Mouse (Mus musculus): ENCODE data around the gene Akr1b7.
A peak's percentile ranks its signal among the peaks of the same experiment; 100 is the strongest.

The Akr1b7 gene

DNA sequence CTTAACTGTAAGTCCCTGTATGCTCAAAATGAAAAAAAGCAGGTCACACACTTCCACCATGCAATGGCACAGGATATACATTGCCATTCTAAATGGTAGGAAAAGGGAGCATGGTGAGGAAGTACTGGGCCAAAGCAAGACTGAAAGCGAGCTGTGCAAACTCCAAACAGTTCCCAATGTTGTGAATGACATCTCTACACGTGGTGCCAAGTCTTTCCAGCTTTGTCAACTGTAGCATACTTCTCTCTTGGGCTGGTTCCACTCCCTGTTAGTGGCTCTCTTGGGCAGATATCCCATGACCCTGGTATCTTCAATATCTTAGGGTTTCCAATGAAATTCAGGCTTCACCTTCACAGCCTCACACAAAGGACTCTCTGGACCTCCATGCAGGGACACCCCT lies 26.9 kb downstream of the Akr1b7 start:
- no peak for DNase-seq (ENCODE audit: low spot score in 2 of 2)

DNA sequence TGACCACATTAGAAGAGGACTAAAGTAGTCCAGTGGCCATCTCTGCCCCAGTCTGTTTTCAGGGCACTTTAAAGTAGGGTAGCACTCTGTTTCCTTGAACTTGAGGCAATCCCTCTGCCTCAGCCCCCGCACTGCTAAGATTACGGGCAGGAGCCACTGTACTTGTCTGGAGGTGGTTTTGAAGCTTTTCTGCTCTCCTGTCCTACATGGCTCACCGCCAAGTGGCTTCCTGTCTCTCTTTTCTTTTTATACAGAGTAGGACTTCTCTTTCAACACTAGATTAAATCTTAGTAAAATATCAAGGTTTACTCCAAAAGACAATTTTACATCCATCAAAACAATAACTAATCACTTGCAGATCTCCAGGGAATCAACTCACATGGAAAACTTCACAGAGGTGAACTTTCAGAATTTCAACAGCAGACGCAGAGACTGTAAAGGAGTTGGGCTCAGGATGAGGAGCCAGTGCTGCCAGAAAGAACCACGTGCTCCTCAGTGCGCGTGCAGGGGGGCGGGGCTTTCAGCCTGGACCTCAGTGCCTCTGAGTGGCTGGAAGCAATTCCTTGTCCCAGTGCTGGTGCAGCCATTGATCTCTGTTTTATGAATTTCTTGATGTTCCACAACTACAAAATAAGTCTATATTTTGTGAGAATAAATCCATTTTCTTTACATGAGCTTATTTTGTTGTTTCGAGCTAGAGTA lies 29.6 kb downstream of the Akr1b7 start:
- no peak for DNase-seq (ENCODE audit: low spot score in 2 of 2)

DNA sequence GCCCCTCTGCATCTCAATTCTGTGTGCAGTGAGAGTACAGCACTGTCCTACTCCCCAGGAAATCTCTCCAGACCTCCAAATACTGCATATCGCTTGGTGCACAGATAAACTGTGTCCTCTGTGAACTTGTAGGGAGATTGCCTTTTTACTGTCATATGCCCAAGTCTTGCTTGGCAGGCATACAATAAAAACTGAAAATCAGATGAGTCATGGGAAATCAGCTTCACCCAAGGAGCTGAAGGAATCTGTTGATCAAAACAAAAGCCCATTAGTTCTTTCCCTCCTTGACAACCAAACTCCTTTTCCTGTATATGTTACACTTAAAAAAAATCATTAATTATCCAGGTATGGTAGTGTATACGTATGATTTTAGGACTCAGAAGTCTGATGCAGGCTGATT lies 31.7 kb downstream of the Akr1b7 start:
- no peak for DNase-seq (ENCODE audit: low spot score in 2 of 2)

DNA sequence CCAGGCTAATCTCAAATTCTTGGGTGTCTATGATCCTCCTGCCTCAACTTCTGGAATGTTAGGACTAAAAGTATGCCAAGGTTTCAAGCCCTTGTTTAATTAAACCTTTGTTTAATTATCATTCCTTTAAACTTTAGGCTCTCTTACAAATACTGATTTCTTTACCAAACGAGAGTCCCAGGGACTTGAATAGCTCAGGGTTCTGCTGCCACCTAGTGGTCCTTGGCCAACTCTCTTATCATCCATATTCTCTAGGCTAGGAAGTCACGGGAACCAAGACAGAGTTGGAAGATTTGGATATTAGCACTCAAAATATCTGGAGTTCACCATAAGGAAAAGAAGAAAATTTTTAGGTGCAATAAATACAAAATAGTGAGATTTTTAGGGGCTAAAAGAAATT lies 35.8 kb downstream of the Akr1b7 start:
- peak; percentile 38 to 63 for DNase-seq (ENCODE audit: low spot score in 2 of 2)

DNA sequence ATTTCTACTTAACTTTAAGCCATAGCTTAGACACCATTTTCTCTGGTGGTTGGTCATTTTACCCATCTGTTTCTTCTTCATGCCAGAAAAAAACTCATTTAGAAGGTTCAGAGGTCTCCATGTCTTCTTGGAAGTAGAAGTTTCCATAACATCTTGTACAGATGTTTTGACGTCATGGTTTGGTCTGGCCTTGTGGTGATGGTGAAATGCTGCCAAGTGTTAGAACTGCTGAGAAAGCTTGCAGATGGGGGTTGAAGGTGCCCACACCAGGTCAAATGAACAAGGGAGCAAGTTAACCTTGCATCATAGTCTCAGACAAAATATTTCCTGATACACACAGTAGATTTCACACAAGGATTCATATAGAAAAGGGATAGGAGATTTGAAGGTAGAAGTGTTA lies 36.6 kb downstream of the Akr1b7 start:
- DNase-seq (ENCODE audit: low spot score in 2 of 2) = no peak

DNA sequence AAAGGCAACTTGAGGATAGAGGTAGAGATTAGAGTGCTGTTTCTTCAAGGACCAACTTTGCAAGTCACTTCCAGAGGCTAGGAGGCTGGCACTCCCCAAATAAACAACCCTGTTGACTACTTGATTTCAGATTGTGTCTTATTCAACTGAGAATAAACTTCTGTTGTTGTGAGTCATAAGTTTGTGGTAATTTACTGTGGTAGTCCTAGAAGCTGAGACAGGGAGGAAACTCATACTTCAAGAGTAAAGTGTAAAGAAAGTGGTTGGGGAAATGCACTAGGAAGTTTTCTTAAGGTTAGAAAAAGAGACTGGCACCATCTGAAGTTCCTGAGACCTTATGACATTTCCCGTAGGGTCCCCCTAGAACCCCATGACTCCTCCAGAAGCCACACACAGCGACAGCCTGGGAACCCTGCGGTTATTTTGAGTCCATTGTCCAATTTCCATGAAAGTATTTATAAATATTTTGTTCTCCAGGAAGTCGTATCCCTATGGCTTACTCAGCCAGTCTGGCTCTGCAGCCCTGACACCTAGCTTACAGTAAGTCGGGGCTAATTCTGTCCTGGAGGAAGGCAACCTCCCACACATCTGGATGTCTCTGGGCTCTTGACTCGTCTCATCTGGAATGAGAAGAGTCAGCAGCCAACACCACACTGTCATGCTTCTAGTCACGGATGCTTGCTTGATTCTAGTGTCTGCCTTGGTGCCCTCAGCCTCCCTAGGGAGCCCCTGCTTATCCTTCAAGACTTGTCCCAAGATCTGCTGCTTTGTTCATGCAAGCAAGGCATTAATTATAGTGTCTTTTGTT lies 41.0 kb downstream of the Akr1b7 start:
- no peak for DNase-seq (ENCODE audit: low spot score in 2 of 2)

DNA sequence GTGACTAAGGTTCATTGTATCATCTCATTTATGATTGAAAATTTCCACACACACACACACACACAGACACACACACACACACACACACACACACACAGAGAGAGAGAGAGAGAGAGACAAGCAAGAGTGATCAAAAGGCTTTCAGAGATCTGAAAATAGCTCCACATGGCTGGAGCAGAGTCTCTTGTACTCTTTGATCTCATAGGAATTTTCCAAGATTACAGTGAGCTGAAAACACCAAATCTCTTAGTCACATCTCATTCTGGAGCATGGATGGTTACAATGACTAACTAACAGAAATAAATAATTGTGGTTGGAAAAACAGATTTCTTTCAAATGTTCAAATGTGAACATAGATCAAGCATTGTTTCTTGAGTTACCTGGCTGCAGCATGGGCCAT lies 47.3 kb downstream of the Akr1b7 start:
- DNase-seq (ENCODE audit: low spot score in 2 of 2) = no peak

DNA sequence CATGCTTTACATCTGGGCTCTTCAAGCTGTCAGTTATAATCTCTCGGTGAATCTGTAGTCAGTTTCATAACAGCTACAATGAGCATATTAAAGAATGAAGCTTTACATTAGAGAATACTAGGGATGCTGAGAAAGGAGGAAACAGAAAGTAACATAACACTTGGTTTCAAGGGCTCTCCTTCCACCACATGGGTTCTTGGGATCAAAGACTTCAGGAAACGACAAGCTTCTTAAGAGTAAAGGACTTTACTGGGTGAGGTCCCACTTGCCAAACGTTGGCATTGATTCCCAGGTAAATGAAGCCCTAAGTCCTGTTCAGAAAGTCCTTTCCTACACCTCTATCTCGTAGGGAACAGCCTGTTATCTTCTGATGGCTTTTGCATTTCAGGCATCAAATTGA lies 48.5 kb downstream of the Akr1b7 start:
- no peak for DNase-seq (ENCODE audit: low spot score in 2 of 2)

DNA sequence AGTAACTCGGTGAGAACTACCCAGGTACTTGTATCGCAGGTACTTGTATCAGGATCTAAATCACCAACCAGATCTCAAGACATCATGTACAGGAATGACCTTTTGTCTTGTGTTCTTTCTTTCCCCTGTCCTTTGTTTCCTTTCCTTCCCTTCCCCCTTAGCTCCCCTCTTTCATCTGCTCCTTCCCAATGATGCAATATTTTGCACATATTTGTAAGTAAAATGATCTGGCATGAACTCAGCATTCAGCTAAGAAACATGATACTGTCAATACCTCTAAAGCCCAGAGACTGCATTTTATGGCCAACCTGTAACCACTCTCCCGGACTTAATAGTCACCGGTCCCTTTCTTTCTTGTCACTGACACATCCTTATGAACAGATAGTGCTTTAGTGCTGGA lies 51.4 kb downstream of the Akr1b7 start:
- DNase-seq (ENCODE audit: low spot score in 2 of 2) = no peak

DNA sequence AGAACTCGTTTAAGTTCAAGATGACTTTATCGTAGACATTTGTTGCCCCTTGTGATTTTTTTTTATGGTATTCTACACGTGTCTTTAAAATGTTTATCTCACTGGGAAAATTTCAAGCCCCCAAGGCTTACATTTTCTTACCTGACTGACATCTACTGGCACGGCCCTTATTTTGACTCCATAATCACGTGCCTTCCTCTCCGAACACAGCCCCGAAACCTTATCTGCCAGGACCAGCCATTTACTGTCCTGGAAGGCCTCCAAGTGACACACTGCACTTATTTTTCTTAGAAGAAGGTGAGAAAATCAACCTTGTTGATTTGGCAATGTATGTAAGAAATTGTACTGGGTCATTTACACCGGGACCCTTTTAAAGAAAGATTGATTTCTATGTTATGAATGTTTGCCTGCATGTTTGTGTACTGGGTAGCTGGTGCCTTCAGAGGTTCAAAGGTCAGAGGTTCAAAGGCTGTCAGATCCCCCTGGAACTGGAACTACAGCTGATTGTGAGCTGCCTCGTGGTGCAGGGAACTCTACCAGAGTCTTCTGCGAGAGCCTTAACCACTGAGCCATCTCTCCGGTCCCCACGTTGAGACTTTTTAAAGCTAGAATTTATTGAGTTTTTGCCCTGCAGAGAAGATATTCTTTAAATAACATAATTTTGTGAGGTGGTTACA lies 59.4 kb downstream of the Akr1b7 start:
- peak; percentile 63 to 82 for DNase-seq (ENCODE audit: low spot score in 2 of 2)
